Mouse (Mus musculus): ENCODE data around the gene Ttc39d. TPM values are rescaled to one million over a fixed set of nuclear protein-coding genes. Genes with fewer than 3 reads are reported as not detected.
"Not testable (repeated sequence)": the region's sequence is repeated elsewhere in the genome, so short reads cannot be mapped to it uniquely, and the experiment has no call there.

Ttc39d gene
- polyA plus RNA-seq, 1 experiment, result 174 TPM

DNA sequence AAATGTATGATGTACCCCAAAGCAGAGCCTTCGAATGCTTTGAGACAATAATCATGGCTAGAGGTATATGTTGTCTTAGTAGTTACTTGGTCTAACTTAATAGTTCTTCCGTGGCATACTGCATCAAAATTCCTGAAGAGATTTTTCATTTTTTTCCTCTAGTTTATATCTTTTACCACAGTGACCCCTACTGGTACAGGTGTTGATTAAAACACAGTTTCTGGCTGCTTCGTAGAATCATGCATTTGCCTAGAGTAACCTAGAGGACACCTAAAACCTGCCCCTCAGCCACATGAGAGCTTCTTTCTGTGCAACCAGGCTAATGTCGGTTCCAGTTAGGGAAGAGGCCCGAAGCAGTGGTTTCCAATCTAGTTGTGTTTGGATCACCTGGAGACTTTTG, 14.2 kb upstream of the Ttc39d start:
- Histone ChIP-seq H3K36me3 (ENCODE audit: control insufficient read depth, insufficient read depth, low read length) (no peaks in the 10 kb centered on the region), H3K27ac (ENCODE audit: control insufficient read depth, insufficient read depth, low read depth, low read length) (no peak overlapping the region), H3K27me3 (ENCODE audit: control insufficient read depth, insufficient read depth, low read length) (no peaks in the 10 kb centered on the region), H3K4me3 (ENCODE audit: control insufficient read depth, low read depth, low read length) (no peak overlapping the region), H3K4me1 (ENCODE audit: control insufficient read depth, insufficient read depth, low read length) (no peaks in the 10 kb centered on the region)
- TF ChIP-seq CTCF (IDR thresholded peaks at IDR 0.05; ENCODE audit: control insufficient read depth, insufficient read depth, insufficient replicate concordance, low read depth, low read length) (no peak), POLR2A (IDR thresholded peaks at IDR 0.05; ENCODE audit: control insufficient read depth, low read depth, low read length) (no peak)

DNA sequence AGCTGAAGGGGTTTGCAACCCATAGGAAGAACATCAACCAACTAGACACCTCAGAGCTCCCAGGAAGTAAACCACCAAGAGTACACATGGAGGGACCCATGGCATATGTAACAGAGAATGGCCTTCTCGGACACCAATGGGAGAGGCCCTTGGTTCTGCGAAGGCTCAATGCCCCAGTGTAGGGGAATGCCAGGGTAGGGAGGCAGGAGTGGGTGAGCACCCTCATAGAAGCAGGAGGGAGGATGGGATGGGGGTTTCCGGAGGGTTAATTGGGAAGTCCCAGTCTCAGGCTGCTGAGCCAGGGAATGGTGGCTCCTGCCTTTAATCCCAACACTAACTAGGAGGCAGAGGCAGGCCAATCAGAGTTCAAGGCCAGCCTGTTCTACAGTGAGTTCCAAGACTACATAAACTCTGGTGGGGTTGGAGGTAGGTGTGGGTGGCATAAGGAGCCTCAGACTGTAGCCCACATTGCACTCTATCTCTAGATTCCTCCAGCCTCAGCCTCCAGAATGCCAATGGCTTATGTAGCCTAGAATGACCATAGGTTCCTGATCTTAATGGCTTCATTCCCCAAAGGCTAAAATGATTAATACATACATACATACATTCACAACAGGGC, 8.0 kb upstream of the Ttc39d start:
- TF ChIP-seq POLR2A (IDR thresholded peaks at IDR 0.05; ENCODE audit: control insufficient read depth, low read depth, low read length) (no peak), CTCF (IDR thresholded peaks at IDR 0.05; ENCODE audit: control insufficient read depth, insufficient read depth, insufficient replicate concordance, low read depth, low read length) (no peak)
- Histone ChIP-seq H3K27ac (ENCODE audit: control insufficient read depth, insufficient read depth, low read depth, low read length) (no peak overlapping the region), H3K36me3 (ENCODE audit: control insufficient read depth, insufficient read depth, low read length) (peaks cover 2% of the 10 kb centered on the region), H3K4me1 (ENCODE audit: control insufficient read depth, insufficient read depth, low read length) (no peaks in the 10 kb centered on the region), H3K27me3 (ENCODE audit: control insufficient read depth, insufficient read depth, low read length) (no peaks in the 10 kb centered on the region), H3K4me3 (ENCODE audit: control insufficient read depth, low read depth, low read length) (no peak overlapping the region)

- TF ChIP-seq POLR2A (IDR thresholded peaks at IDR 0.05; ENCODE audit: control insufficient read depth, low read depth, low read length) (no peak), CTCF (IDR thresholded peaks at IDR 0.05; ENCODE audit: control insufficient read depth, insufficient read depth, insufficient replicate concordance, low read depth, low read length) (no peak)
- H3K4me3 ChIP-seq (ENCODE audit: control insufficient read depth, low read depth, low read length), result peak overlapping the region; percentile 95
- no peak overlapping the region; the same call in 1 of the 2 replicates for H3K27ac ChIP-seq (ENCODE audit: control insufficient read depth, insufficient read depth, low read depth, low read length)
- H3K4me1 ChIP-seq (ENCODE audit: control insufficient read depth, insufficient read depth, low read length), result no peaks in the 10 kb centered on the region
- H3K27me3 ChIP-seq (ENCODE audit: control insufficient read depth, insufficient read depth, low read length), result no peaks in the 10 kb centered on the region
- peaks cover 5% of the 10 kb centered on the region for H3K36me3 ChIP-seq (ENCODE audit: control insufficient read depth, insufficient read depth, low read length)
Observed at GRCm38 (mm10) chr17:80205657-80206056, 1.6 kb upstream of the Ttc39d start.

GRCm38 (mm10) chr17:80206301-80206670, 974 bp upstream of the Ttc39d start:
- TF ChIP-seq POLR2A (IDR thresholded peaks at IDR 0.05; ENCODE audit: control insufficient read depth, low read depth, low read length), result no peak
- TF ChIP-seq CTCF (IDR thresholded peaks at IDR 0.05; ENCODE audit: control insufficient read depth, insufficient read depth, insufficient replicate concordance, low read depth, low read length), result no peak

DNA sequence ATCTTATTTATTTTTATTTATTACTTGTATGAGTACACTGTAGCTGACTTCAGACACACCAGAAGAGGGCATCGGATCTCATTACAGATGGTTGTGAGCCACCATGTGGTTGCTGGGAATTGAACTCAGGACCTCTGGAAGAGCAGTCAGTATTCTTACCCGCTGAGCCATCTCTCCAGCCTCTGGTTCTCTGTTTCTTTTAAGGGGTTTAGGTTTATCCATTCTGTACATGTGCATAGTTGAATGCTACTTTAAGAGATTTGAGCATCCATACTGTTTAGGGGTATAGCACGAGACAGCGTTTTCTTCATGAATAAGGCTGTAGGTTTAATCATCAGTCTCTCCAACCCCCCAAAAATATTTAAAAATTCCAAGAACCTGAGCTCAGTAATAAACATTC, 6.7 kb downstream of the Ttc39d start:
- H3K27me3 ChIP-seq (ENCODE audit: control insufficient read depth, insufficient read depth, low read length); H3K4me1 ChIP-seq (ENCODE audit: control insufficient read depth, insufficient read depth, low read length); H3K4me3 ChIP-seq (ENCODE audit: control insufficient read depth, low read depth, low read length); H3K27ac ChIP-seq (ENCODE audit: control insufficient read depth, insufficient read depth, low read depth, low read length); H3K36me3 ChIP-seq (ENCODE audit: control insufficient read depth, insufficient read depth, low read length): not testable (repeated sequence)

More at GRCm38 (mm10) chr17:80206301-80206670, 974 bp upstream of the Ttc39d start:
- Histone ChIP-seq H3K27me3 (ENCODE audit: control insufficient read depth, insufficient read depth, low read length) (no peaks in the 10 kb centered on the region), H3K36me3 (ENCODE audit: control insufficient read depth, insufficient read depth, low read length) (peaks cover 5% of the 10 kb centered on the region), H3K4me3 (ENCODE audit: control insufficient read depth, low read depth, low read length) (peak overlapping the region; percentile 95), H3K27ac (ENCODE audit: control insufficient read depth, insufficient read depth, low read depth, low read length) (peak overlapping the region; percentile 99), H3K4me1 (ENCODE audit: control insufficient read depth, insufficient read depth, low read length) (no peaks in the 10 kb centered on the region)

GRCm38 (mm10) chr17:80220131-80220530, 12.9 kb downstream of the Ttc39d start:
- Histone ChIP-seq H3K4me1 (ENCODE audit: control insufficient read depth, insufficient read depth, low read length) (peaks cover 2% of the 10 kb centered on the region), H3K36me3 (ENCODE audit: control insufficient read depth, insufficient read depth, low read length) (no peaks in the 10 kb centered on the region)
- TF ChIP-seq CTCF (IDR thresholded peaks at IDR 0.05; ENCODE audit: control insufficient read depth, insufficient read depth, insufficient replicate concordance, low read depth, low read length) (no peak), POLR2A (IDR thresholded peaks at IDR 0.05; ENCODE audit: control insufficient read depth, low read depth, low read length) (no peak)

GRCm38 (mm10) chr17:80221202-80221601, 13.9 kb downstream of the Ttc39d start:
- H3K4me3 ChIP-seq (ENCODE audit: control insufficient read depth, low read depth, low read length), result no peak overlapping the region
- H3K27me3 ChIP-seq (ENCODE audit: control insufficient read depth, insufficient read depth, low read length), result no peaks in the 10 kb centered on the region
- H3K27ac ChIP-seq (ENCODE audit: control insufficient read depth, insufficient read depth, low read depth, low read length), result no peak overlapping the region
- TF ChIP-seq CTCF (IDR thresholded peaks at IDR 0.05; ENCODE audit: control insufficient read depth, insufficient read depth, insufficient replicate concordance, low read depth, low read length) (no peak), POLR2A (IDR thresholded peaks at IDR 0.05; ENCODE audit: control insufficient read depth, low read depth, low read length) (no peak)
- no peaks in the 10 kb centered on the region for H3K36me3 ChIP-seq (ENCODE audit: control insufficient read depth, insufficient read depth, low read length)
- peaks cover 2% of the 10 kb centered on the region for H3K4me1 ChIP-seq (ENCODE audit: control insufficient read depth, insufficient read depth, low read length)

More at GRCm38 (mm10) chr17:80220131-80220530, 12.9 kb downstream of the Ttc39d start:
- H3K27ac ChIP-seq (ENCODE audit: control insufficient read depth, insufficient read depth, low read depth, low read length), result peak overlapping the region; percentile 43
- H3K27me3 ChIP-seq (ENCODE audit: control insufficient read depth, insufficient read depth, low read length), result no peaks in the 10 kb centered on the region
- no peak overlapping the region for H3K4me3 ChIP-seq (ENCODE audit: control insufficient read depth, low read depth, low read length)

All from testis, adult 2 months (tissue).